Mouse (Mus musculus) liver, adult 2 months (tissue): ENCODE measurements around the gene Fyttd1. TPM values are rescaled to one million over a fixed set of nuclear protein-coding genes. Genes with fewer than 3 reads are reported as not detected.
"Not testable (repeated sequence)": the region's sequence is repeated elsewhere in the genome, so short reads cannot be mapped to it uniquely, and the experiment has no call there.

Source experiments
- DNase-seq: peaks from one replicate; pipeline ENCODE4 v3.0.0-alpha.2; 2011; ENCODE audit warnings: low read depth, low spot score; ENCODE audit errors: extremely low read depth
- H3K27ac ChIP-seq: fragments of 200-500 bp; replicated peaks from 2 replicates; pipeline ENCODE4 v1.5.1; 2012; ENCODE audit warnings: low read depth, mild to moderate bottlenecking, control low read depth, inconsistent platforms, low read length; ENCODE audit not compliant: insufficient read depth
- H3K27me3 ChIP-seq: fragments of 200-500 bp; 2 replicates; pipeline ENCODE4 v1.6.1; 2012; ENCODE audit warnings: mild to moderate bottlenecking, moderate library complexity, low read length, inconsistent platforms; ENCODE audit not compliant: control insufficient read depth, insufficient read depth
- H3K36me3 ChIP-seq: fragments of 200-500 bp; 2 replicates; pipeline ENCODE4 v1.6.1; 2012; ENCODE audit warnings: low read length, inconsistent platforms; ENCODE audit not compliant: control insufficient read depth, insufficient read depth
- H3K4me1 ChIP-seq: fragments of 200-500 bp; 2 replicates; pipeline ENCODE4 v1.6.1; 2011; ENCODE audit warnings: low read length; ENCODE audit not compliant: control insufficient read depth, insufficient read depth
- H3K4me3 ChIP-seq: fragments of 200-500 bp; 2 replicates; pipeline ENCODE4 v1.5.1; 2011; ENCODE audit warnings: low read depth, mild to moderate bottlenecking, control low read depth, low read length, moderate library complexity; ENCODE audit not compliant: insufficient read depth
- H3K79me2 ChIP-seq: fragments of 200-500 bp; 2 replicates; pipeline ENCODE4 v1.6.1; 2012; ENCODE audit warnings: inconsistent platforms, mild to moderate bottlenecking, low read length, moderate library complexity; ENCODE audit not compliant: control insufficient read depth, insufficient read depth
- H3K9ac ChIP-seq: fragments of 200-500 bp; 2 replicates; pipeline ENCODE4 v1.6.1; 2012; ENCODE audit warnings: low read depth, mild to moderate bottlenecking, control low read depth, inconsistent platforms, low read length
- CTCF ChIP-seq: fragments of 200-500 bp; IDR thresholded peaks from 2 replicates; pipeline ENCODE4 v1.5.1; 2011; ENCODE audit warnings: low read depth, low read length, control low read depth
- POLR2A ChIP-seq: fragments of 200-500 bp; IDR thresholded peaks from 2 replicates; pipeline ENCODE4 v1.6.1; 2011; ENCODE audit warnings: low read length, control low read depth; ENCODE audit not compliant: insufficient read depth; ENCODE audit errors: extremely low read depth
- WGBS: fragments of 180-500 bp; shearing (Covaris S2); methylation state at CpG from one replicate; pipeline ENCODE4 v1.1.7; 2018; 5-methylcytosine and 5-hydroxymethylcytosine counted together
- polyA plus RNA-seq: library from polyadenylated mRNA; depleted of rRNA; stranded (reverse); fragments of >200 nt; gene quantifications from 2 replicates; pipeline ENCODE4 v1.2.3, GENCODE M21; 2012
- total RNA-seq: library from RNA; depleted of rRNA; stranded (reverse); fragments of >200 nt; gene quantifications from 2 replicates; pipeline ENCODE4 v1.2.3, GENCODE M21; 2014

Fyttd1 gene
- total and polyA plus RNA-seq, 2 experiments, result 4.7 to 21.4 TPM

DNA sequence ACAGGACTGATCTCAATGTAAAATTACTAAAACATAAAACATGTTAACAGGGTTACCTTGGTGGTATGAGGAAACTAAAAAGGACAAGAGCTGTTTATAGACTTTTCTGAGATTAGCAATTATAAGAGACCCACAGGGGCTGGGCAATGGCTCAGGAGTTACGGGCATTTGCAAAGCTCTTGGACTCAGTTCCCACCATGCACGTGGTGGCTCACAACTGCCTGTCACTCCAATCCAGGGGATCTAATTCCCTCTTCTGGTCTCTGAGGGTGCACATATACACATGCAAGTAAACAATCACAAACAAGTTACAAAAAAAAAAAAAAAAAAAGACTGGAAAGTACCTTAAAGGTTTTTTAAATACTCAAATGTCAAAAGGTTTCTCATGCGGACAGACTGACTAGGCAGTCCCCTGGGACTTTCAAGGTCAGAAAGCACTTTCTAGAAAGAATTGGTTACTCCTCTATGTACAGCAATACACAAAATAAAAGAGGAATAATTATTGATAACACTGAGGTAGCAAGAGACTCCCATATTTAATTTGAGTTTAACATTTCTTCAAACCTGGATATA lies 15.4 kb upstream of the Fyttd1 start:
- Histone ChIP-seq H3K9ac (no peak overlapping the region), H3K27ac (no peak overlapping the region)
- 97% methylated on average over 3 of the region's 3 CpGs for WGBS

GRCm38 (mm10) chr16:32865401-32865800 lies 11.9 kb upstream of the Fyttd1 start:
- TF ChIP-seq POLR2A (no peak), CTCF (no peak)
- WGBS, result 89% methylated on average over 4 of the region's 4 CpGs
- no peak for DNase-seq

More for the DNA sequence above, 15.4 kb upstream of the Fyttd1 start:
- Histone ChIP-seq H3K27me3 (no peaks in the 10 kb centered on the region), H3K36me3 (peaks cover 3% of the 10 kb centered on the region; the same call in 1 of the 2 replicates), H3K79me2 (peaks cover 30% of the 10 kb centered on the region), H3K4me3 (no peak overlapping the region), H3K4me1 (0 out of 2 replicates have a peak, but pooled peaks cover under 1% of the 10 kb centered on the region)
- TF ChIP-seq POLR2A (no peak), CTCF (no peak)
- DNase-seq, result no peak

DNA sequence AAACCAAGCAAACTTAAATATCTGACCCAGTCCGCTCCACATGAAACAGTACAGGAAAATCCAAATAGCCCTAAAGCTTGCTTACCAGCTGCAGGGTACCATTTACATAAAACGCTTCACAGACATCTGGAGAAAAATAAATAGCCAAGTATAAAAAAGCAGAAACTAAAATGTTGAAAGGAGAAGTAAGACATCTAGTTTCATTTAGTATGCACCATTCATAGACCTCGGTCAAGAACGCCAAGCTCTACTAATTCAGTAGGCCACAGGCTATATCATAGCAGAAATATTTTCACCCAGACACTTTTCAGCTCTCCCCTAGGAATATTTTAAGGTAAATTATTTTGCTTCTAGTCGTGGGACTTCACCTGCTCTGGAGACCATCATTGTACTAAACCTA lies 10.6 kb upstream of the Fyttd1 start:
- Histone ChIP-seq H3K27me3 (no peaks in the 10 kb centered on the region), H3K36me3 (no peaks in the 10 kb centered on the region), H3K27ac (no peak overlapping the region), H3K79me2 (peaks cover 32% of the 10 kb centered on the region), H3K9ac (no peak overlapping the region), H3K4me3 (no peak overlapping the region), H3K4me1 (peaks cover 6% of the 10 kb centered on the region)
- TF ChIP-seq CTCF (no peak), POLR2A (no peak)
- 86% methylated on average over 5 of the region's 5 CpGs for WGBS
- no peak for DNase-seq

More at GRCm38 (mm10) chr16:32865401-32865800, 11.9 kb upstream of the Fyttd1 start:
- H3K27ac ChIP-seq, result no peak overlapping the region
- H3K79me2 ChIP-seq, result peaks cover 38% of the 10 kb centered on the region
- H3K9ac ChIP-seq, result no peak overlapping the region
- no peak overlapping the region for H3K4me3 ChIP-seq
- H3K36me3 ChIP-seq, result 0 out of 2 replicates have a peak, but pooled peaks cover 2% of the 10 kb centered on the region
- H3K4me1 ChIP-seq, result peaks cover 6% of the 10 kb centered on the region
- H3K27me3 ChIP-seq, result no peaks in the 10 kb centered on the region

- Histone ChIP-seq H3K4me3 (peak overlapping the region; percentile 92), H3K9ac (peak overlapping the region; percentile 87), H3K79me2 (peaks cover 33% of the 10 kb centered on the region), H3K27ac (peak overlapping the region; percentile 62), H3K4me1 (peaks cover 6% of the 10 kb centered on the region), H3K27me3 (no peaks in the 10 kb centered on the region), H3K36me3 (no peaks in the 10 kb centered on the region)
- TF ChIP-seq POLR2A (0 out of 2 replicates have a peak, but pooled peaks have one; percentile 54), CTCF (0 out of 2 replicates have a peak, but pooled peaks have one; percentile 6)
- peak; percentile 90 for DNase-seq
- WGBS, result under 1% methylated on average over 35 of the region's 35 CpGs
These were observed 9.3 kb upstream of the Fyttd1 start for GRCm38 (mm10) chr16:32867919-32868552.

DNA sequence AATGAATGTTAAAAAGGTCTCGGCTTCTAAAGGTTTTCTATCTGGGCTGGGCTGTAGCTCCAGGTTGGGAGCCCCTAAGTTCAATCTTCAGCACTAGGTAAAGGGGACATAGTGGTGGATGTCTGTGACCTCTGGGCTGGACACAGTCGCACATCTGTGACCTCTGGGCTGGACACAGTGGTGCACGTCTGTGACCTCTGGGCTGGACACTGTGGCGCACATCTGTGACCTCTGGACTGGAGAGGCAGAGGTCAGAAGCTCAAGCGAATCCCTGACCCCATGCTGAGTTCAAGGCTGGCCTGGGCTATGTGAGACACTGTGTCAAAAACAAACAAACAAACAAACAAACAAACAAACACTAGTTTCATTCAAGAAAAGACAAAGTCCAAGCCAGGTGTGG lies 7.1 kb upstream of the Fyttd1 start:
- peaks cover 27% of the 10 kb centered on the region for H3K79me2 ChIP-seq
- H3K4me3 ChIP-seq, result no peak overlapping the region
- no peaks in the 10 kb centered on the region for H3K36me3 ChIP-seq
- whole genome bisulfite sequencing, result 40% methylated on average over 5 of the region's 5 CpGs
- H3K9ac ChIP-seq, result no peak overlapping the region
- TF ChIP-seq CTCF, result no peak
- no peak for TF ChIP-seq POLR2A
- H3K4me1 ChIP-seq, result peaks cover 6% of the 10 kb centered on the region
- DNase-seq, result peak; percentile 73
- H3K27me3 ChIP-seq, result no peaks in the 10 kb centered on the region
- 0 out of 2 replicates have a peak overlapping the region, but pooled peaks have one; percentile 5 for H3K27ac ChIP-seq

GRCm38 (mm10) chr16:32873366-32873765 lies 3.9 kb upstream of the Fyttd1 start:
- Histone ChIP-seq H3K4me3 (no peak overlapping the region), H3K27me3 (no peaks in the 10 kb centered on the region), H3K79me2 (peaks cover 15% of the 10 kb centered on the region), H3K9ac (no peak overlapping the region), H3K36me3 (no peaks in the 10 kb centered on the region), H3K4me1 (peaks cover 5% of the 10 kb centered on the region), H3K27ac (no peak overlapping the region)
- 73% methylated on average over 3 of the region's 3 CpGs for WGBS
- TF ChIP-seq CTCF (no peak), POLR2A (no peak)
- no peak for DNase-seq

DNA sequence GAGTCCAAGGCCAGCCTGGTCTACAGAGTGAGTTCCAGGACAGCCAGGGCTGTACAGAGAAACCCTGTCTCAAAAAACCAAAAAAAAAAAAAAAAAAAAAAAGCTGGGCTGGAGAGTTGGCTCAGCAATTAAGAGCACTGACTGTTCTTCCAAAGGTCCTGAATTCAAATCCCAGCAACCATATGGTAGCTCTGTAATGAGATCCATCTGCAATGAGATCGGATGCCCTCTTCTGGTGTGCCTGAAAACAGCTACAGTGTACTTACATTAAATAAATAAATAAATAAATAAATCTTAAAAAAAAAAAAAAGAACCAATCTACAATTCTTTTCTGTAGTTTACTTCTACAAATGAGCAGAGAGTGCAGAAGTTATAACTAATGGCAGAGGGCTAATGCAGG lies 2.0 kb upstream of the Fyttd1 start:
- Histone ChIP-seq H3K79me2 (peaks cover 26% of the 10 kb centered on the region), H3K4me1 (peaks cover 10% of the 10 kb centered on the region)
- not testable (repeated sequence) for H3K36me3 ChIP-seq, H3K27me3 ChIP-seq, DNase-seq, H3K4me3 ChIP-seq, H3K9ac ChIP-seq, H3K27ac ChIP-seq
- 67% methylated on average over 1 of the region's 1 CpGs for WGBS
